Mouse (Mus musculus): ENCODE measurements around the gene Asb7. TPM values are rescaled to one million over a fixed set of nuclear protein-coding genes. Genes with fewer than 3 reads are reported as not detected.

Gene Asb7
- 10 to 100 TPM; 42.6 to 50.0 TPM for total RNA-seq (2023)

DNA sequence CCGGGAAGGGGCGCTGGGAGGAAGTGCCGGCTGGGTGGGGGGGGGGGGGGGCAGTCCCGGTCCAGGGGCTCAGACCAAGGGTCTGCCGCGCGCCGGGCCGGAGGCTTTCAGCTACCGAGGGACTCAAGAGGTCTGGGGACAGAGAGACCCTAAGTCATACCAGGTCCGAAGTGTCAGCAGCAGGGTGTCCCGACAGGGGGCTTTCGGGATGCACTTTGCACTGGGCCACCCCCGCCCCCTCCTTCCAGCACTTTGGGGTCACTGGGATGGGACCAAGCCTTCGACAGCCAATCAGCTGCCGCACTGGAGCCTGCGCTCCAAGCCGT, at the start of gene Asb7:
Asb7 (minus strand) TSS at position 303 of the 326 bp plus-strand sequence.

DNA sequence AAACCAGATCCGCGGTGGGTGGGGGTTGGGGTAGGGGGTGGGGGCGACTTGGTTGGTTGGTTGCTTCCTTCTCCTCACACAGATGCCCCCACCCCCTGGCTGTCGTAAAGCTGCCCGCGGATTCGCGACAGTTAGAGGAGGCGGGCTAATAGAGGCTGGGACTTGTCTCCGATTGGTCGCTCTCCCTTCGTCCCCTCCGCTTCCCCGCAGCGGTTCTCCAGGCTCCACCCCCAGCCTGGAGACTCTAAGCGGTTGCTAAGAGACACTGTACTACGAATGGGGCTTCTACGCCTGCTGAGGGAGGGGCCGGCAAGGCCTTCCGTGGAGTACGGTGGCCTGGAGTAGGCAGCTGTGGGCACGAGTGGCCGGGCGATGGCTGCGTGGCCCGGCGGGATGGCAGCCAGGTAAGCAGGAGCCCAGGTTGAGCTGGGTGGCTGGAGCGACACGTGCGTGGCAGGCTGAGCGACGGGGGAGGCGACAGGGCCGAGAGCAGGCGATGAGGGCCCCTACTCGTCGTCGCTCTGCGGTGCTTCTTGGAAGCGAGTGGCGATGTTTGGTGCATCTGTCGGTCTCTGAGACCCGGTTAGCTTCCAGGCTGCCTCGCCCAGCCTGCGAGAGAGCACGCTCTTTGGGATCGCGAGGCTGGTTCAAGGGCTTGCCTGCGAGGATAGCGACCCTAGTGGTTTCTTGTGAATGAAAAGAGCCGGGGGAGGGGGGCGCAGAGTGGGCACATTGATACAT, 394 bp upstream of the Asb7 start, which contains the start of gene Lins1:
Lins1 (plus strand) TSS at position 270 of the 741 bp plus-strand sequence.

Other genes with a start within 250 kb of the Asb7 start
- gene Lins1, start 293 bp upstream of the Asb7 start, total RNA-seq (2023), result 10 to 100 TPM; 17.0 to 18.2 TPM
- under 1 TPM in 1 of 2 experiments, not detected in 1; 0.50 TPM for gene Cers3, start 53.9 kb upstream of the Asb7 start, total RNA-seq (2023)
- under 1 TPM; 0.09 TPM for gene Adamts17, start 150.1 kb upstream of the Asb7 start, total RNA-seq (2023)